Mouse (Mus musculus): Measurements from ENCODE around the gene Fars2.
A peak's percentile ranks its signal among the peaks of the same experiment; 100 is the strongest.

Gene Fars2

GRCm38 (mm10) chr13:36720297-36721017 is 603.2 kb downstream of the Fars2 start:
- no peak for DNase-seq

DNA sequence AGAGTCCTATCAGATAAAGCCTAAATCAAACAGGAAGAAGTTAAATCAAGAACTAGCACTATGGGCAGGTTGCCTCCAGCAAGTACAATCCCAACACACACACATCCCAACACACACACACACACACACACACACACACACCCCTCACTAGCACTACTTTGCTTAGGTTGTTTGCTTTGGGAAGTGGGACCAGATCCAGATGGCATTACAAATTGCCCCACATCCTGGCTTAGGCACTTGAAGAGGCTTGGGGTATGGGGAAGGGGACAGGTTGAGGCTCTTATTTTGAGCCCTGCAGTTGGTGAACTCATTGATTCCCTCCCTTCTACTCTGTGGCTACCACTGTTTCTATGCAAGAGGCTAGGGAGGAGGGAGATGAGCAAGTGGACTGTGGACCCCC is 605.1 kb downstream of the Fars2 start:
- DNase-seq, result no peak

- DNase-seq, result peak; percentile 11 to 35
Measured at GRCm38 (mm10) chr13:36723726-36724300, 606.6 kb downstream of the Fars2 start.

DNA sequence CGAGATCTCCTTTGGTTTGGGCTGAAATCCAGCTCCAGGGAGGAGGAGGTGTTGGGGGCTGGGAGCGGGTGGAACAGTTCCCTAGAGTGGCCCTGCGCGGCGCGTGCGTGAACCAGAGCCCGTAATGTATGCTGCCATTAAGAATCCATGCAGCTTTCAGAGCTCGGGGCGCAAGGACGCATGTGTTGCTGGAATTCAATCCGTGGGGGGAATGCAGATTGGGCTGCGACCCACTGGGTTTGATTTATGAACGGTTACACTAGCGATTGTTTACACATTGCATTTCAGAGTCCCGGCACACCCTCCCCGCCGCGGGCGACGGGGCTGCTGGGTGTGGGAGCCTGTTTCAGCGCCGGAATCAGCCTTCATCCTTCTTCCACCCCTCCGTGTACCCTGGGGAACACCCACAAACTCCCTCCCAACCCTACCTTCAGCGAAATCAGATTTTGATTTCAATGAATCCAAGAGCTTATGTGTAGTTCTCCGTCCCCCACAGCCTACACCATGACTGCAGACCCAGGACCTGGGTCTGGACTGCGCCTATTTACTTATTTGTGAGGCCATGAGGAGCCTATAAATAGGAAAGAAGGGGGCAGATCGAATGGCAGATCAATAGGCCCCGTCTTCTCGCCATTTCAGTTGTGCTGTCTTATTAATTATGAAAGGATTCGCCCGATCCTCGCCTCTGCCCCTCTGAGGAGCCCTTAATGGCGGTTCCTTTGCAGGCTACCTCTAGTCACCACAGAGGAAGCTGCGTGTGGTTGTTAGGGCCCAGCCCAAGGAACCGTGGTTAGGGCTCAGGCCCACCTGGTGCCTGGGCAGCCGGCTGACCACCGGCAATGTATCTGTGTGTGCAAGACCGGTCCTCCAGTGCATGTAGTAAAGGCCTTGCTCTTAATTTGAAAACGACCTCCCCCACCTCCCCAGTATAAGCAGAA is 607.6 kb downstream of the Fars2 start:
- DNase-seq, result peak; percentile 84 to 86

DNA sequence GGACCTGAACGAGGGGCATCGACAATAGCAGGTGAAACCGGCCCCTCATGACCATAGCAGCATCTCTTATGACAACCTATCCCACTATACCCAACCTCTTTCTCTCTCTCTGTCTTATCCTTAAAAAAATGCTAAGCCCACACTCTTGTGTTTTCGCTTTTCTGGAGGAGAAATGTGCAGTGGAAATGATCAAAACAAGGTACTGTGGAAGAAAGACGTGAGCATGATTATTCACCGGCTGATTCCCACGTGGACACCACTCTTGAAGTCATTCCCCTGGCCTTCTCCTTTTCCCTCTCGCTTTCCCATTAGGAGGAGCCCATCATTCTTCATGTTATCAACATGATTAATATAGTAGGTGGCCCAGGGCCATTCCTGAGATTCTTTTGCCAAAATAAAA is 608.7 kb downstream of the Fars2 start:
- DNase-seq, result no peak

- DNase-seq, result peak; percentile 69 to 72
Measured at GRCm38 (mm10) chr13:36726551-36726950, 609.3 kb downstream of the Fars2 start.

- peak; percentile 56 to 75 for DNase-seq
Measured at GRCm38 (mm10) chr13:36726951-36727778, 610.0 kb downstream of the Fars2 start.

- DNase-seq, result peak in 1 of 2 experiments; percentile 41
Measured at GRCm38 (mm10) chr13:36727779-36728470, 610.7 kb downstream of the Fars2 start.

DNA sequence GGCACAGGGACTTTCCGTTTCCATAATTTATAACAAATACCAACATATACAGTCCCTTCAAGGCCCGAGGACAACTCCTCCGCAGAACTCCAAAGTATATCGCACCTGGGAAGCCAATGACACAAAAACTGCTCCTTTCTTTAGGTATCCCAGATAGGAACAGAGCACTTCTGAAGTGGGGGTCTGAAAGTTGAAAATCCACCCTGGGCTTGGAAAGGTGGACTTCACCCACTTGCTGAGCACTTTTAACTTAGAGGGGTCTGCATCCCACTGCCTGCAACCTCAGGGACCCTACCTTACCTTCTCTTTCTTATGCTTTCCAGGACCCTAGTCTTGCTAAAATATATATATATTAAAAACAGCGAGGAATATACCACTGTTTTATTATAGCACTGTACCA is 611.3 kb downstream of the Fars2 start:
- no peak for DNase-seq

- DNase-seq, result peak; percentile 45 to 46
Measured at GRCm38 (mm10) chr13:36729731-36730340, 612.6 kb downstream of the Fars2 start.

- DNase-seq, result no peak
Measured at GRCm38 (mm10) chr13:36730341-36730761, 613.1 kb downstream of the Fars2 start.

GRCm38 (mm10) chr13:36731016-36731930 is 614.1 kb downstream of the Fars2 start:
- peak; percentile 70 to 73 for DNase-seq

DNA sequence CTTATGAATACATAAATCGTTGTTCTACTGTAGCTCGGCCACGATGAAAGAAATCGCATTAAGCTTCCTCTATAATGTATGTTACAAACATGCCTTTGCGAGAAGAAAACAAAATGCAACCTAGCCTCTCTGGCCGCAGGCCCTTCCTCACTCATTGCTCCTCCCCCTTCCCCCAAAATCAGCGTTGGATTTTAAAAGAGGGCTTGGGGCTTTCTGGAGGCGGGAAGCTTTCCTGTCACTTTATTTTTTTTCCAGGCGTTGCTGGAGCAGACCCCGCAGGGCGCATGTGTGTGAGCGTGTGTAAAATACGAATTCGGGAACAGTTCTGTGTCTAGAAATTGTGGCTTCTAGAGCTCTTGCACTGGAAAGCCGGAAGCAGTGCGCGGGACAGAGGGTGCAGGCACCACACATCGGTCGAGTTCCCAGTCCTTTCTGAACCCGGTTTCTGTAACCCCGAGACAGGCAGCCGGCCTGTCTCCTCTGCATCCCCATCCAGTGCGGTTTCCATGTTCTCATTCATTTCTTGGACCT is 614.8 kb downstream of the Fars2 start:
- DNase-seq, result peak; percentile 37 to 53

DNA sequence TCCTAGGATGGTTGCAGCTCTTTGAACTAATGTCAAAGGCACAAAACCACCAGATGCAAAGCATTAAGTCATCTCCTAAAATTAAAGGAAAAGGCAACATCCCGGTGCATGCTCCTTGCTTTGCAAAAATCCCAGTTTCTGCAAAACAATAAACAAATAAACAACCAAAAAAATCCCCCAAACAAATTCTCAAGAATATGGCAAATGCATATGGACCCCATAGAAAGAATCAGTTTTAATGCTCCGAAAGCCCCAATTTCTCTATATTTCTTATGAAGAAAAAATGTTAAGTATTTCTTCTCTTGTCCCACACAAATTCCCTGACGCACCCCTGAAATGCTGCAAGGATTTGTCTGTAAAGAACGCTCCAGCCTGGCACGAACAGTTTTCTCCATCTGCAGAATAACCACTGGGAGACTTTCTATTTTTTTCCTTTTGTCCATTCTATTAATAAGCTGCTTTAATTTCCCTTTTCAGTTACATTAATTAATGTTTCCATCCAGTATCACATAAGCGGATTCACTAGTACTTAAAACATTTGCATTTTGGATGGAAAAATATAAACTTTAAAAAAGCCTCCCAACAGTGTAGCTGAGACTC is 615.8 kb downstream of the Fars2 start:
- DNase-seq, result no peak

GRCm38 (mm10) chr13:36733566-36733965 is 616.4 kb downstream of the Fars2 start:
- DNase-seq, result peak in 1 of 2 experiments; percentile 35

DNA sequence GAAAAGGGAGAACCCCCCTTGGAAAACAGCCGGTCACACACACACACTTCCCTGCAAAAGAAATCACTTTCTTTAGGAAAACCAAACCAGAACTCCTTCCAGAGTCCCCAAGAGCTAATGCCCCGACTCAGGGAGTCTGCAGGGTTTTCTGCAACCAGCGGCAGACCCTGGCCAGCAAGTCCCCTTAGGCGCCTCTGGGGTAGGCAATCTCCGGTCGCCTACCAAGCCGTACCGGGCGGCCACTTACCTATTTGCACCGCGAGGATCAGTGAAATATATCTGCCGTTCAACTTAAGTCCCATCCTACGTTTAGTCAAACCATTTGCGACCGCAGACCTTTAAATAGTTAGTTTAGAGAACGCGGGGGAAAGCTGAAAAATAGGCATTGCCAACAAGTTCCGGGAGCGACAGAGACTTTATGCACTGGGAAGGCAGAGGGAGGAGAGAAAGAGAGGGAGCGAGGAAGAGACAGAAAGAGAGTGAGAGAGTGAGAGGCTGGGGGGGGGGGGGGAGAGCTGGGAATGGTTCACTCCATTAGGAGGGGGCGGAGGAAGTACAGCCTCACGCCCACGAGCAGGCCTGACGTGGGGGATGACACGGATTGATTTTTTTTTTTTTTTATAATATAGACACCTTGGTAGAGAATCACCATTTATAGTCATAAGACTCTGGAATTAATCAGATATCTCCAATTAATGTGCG is 616.9 kb downstream of the Fars2 start:
- DNase-seq, result peak; percentile 33 to 59

DNA sequence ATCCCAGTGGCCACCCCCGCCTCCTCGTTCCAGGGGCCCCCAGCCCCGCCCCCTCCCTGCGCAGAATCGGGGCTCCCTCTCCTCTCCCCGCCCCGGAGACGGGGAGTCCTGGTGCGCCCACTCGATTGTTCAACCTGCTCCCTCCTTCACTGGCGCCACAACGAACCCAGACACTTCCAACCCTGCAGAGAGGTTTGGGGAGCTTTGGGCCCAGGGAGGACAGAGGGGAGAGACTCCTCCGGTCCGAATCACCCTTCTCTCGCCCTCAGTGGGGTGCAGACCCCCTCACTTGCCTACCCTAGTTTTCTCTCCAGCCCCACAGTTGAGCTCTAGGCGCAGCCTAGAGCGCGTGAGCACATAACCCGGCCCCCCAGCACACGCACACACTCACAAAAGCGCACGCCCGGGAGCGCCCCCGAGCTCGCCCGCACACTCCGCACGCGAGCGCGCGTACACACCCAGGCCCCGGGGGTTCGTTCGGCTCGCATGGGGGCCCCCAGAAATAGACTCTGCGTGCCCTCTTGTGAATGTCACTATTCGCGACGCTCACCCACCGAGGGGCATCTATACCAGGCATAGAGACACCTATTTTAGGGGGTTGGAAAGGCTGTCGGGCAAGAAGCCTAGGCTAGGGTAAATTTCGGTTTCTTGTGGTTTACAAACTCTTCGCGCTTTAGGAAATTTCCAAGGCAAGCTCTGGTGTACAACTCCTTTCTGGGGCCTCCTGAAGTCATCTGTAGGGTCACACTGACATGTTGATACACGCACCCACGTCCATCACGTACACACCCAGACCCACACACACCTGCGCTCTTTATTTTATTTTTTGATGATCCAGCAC is 617.7 kb downstream of the Fars2 start, which contains the start of gene Nrn1:
Gene Nrn1, minus strand, starts transcription at position 401 of the 841 bp plus-strand sequence.
- DNase-seq, result peak; percentile 75 to 80
